Mouse (Mus musculus) lung, adult 2 months (tissue): ENCODE measurements around the gene Tsga10ip. TPM values are rescaled to one million over a fixed set of nuclear protein-coding genes. Genes with fewer than 3 reads are reported as not detected.
"Not testable (repeated sequence)": the region's sequence is repeated elsewhere in the genome, so short reads cannot be mapped to it uniquely, and the experiment has no call there.

Source experiments
- DNase-seq: peaks from one replicate; pipeline ENCODE4 v3.0.0; 2022
- H3K4me1 ChIP-seq: fragments of 200-500 bp; 2 replicates; pipeline ENCODE4 v1.6.1; 2011; ENCODE audit warnings: low read length; ENCODE audit not compliant: control insufficient read depth, insufficient read depth
- H3K4me3 ChIP-seq: fragments of 200-500 bp; replicated peaks from 2 replicates; pipeline ENCODE3; 2011; ENCODE audit warnings: low read depth, mild to moderate bottlenecking, control low read depth, low read length; ENCODE audit errors: extremely low read depth
- CTCF ChIP-seq: fragments of 200-500 bp; IDR thresholded peaks from 2 replicates; pipeline ENCODE4 v1.5.1; 2011; ENCODE audit warnings: mild to moderate bottlenecking, low read length, control low read depth; ENCODE audit not compliant: insufficient read depth
- POLR2A ChIP-seq: fragments of 200-500 bp; IDR thresholded peaks from 2 replicates; pipeline ENCODE4 v1.6.1; 2011; ENCODE audit warnings: low read depth, mild to moderate bottlenecking, control low read depth, low read length, borderline replicate concordance; ENCODE audit errors: extremely low read depth
- whole genome bisulfite sequencing: fragments of 180-500 bp; shearing (Covaris S2); methylation state at CpG from one replicate; pipeline ENCODE4 v1.1.7; 2018; 5-methylcytosine and 5-hydroxymethylcytosine counted together
- polyA plus RNA-seq: library from polyadenylated mRNA; depleted of rRNA; stranded (reverse); fragments of >200 nt; gene quantifications from 2 replicates; pipeline ENCODE4 v1.2.3, GENCODE M21; 2012; rRNA removed

Tsga10ip gene
- polyA plus RNA-seq, 1 experiment = not detected

DNA sequence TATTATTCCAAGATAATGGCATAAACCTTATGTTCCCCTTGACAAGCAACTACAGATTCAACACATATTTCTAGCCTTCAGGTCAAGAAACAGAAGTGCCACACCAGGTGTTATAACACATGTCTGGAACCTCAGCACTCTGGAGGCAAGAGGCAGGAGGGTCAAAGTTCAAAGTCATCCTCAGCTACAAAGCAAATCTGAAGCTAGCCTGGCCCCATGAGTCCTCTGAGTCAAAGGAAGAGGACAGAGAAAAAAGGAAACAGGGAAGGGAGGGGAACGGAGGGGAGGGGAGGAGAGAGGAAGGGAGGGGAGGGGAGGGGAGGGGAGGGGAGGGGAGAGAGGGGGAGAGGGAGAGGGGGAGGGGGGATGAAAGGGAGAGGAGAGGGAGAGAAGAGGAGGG lies 46.2 kb downstream of the Tsga10ip start:
- H3K4me1 ChIP-seq = no peaks in the 10 kb centered on the region
- H3K4me3 ChIP-seq = no peak overlapping the region
- WGBS = no CpG with 5 or more reads among the region's 1 CpGs
- no peak for DNase-seq
- TF ChIP-seq CTCF (no peak), POLR2A (no peak)

DNA sequence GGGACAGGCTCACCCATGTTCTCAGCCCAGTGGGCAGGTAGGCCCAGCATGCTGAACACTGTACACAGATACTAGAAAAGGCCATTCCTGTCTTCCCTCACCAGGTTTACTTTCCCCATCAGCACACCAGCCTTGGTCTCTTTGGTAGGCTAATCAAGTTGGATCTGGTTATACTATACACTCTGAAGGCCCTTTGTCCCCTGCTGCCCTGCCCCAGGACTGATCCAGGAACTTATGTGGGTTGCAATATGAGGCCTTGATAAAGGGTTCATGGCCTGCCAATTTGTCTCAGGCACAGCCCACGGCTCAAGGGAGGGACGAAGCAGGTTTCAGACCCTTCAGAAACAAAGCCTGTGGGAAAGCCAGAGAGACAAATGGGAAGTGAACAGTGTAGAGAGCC lies 48.7 kb downstream of the Tsga10ip start:
- no peak overlapping the region for H3K4me3 ChIP-seq
- no peak for DNase-seq
- 85% methylated on average over 2 of the region's 2 CpGs for WGBS
- no peaks in the 10 kb centered on the region for H3K4me1 ChIP-seq
- no peak for TF ChIP-seq CTCF
- no peak for TF ChIP-seq POLR2A

DNA sequence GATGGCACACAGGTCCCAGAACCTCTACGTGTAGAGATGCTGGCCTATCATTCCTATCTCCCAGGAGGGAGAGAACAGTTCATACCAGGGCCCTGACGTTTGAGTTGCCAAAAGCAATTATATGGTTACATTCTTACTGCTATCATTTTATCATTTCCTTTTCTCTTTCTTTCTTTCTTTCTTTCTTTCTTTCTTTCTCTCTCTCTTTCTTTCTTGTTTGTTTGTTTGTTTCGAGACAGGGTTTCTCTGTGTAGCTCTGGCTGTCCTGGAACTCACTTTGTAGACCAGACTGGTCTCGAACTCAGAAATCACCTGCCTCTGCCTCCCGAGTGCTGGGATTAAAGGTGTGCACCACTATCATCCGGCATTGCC lies 52.8 kb downstream of the Tsga10ip start, which contains the start of gene Cst6:
TSS of gene Cst6 (minus strand) at position 73 of the 372 bp plus-strand sequence.
- DNase-seq, H3K4me1 ChIP-seq: not testable (repeated sequence)
- H3K4me3 ChIP-seq = peak within 1 kb of the TSS; percentile 23
- 69% methylated on average over 6 of the region's 6 CpGs for WGBS

- 4% methylated on average over 34 of the region's 34 CpGs for WGBS
- DNase-seq = peak; percentile 20
- Histone ChIP-seq H3K4me1 (no peaks in the 10 kb centered on the region), H3K4me3 (peak overlapping the region; percentile 23)
- no peak for TF ChIP-seq POLR2A
- TF ChIP-seq CTCF = peak; percentile 10; the same call in 1 of the 2 replicates
These were observed 53.5 kb downstream of the Tsga10ip start for GRCm38 (mm10) chr19:5348526-5349501.

- WGBS = 70% methylated on average over 6 of the region's 6 CpGs
- Histone ChIP-seq H3K4me1 (no peaks in the 10 kb centered on the region), H3K4me3 (no peak overlapping the region)
- no peak for DNase-seq
- no peak for TF ChIP-seq POLR2A
- no peak for TF ChIP-seq CTCF
These were observed 54.3 kb downstream of the Tsga10ip start for GRCm38 (mm10) chr19:5348064-5348463.

- Histone ChIP-seq H3K4me1 (no peaks in the 10 kb centered on the region), H3K4me3 (no peak overlapping the region)
- DNase-seq = no peak
- no peak for TF ChIP-seq POLR2A
- no peak for TF ChIP-seq CTCF
- WGBS = 66% methylated on average over 6 of the region's 6 CpGs
These were observed 56.8 kb downstream of the Tsga10ip start for GRCm38 (mm10) chr19:5345297-5346131.

DNA sequence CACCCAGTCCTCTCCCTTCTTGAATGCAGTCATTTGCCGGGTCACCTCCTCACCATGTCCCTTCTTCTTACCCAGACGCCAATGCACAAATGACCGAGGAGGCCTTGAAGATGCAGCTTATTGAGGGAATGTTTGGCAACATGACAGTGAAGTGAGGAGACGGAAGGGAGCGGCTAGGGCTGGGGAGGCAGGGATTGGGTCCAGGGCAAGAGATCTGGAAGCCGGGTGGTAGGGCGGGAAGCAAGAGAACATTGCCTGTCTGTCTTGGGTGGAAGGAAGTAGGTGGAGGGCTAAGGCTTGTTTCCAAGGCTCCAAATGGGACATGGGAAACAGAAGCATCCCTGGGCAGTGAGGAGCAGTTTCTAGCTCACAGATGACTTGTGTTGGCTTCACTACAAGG lies 61.0 kb downstream of the Tsga10ip start:
- Histone ChIP-seq H3K4me3 (no peak overlapping the region), H3K4me1 (no peaks in the 10 kb centered on the region)
- no peak for DNase-seq
- WGBS = 80% methylated on average over 7 of the region's 7 CpGs
- TF ChIP-seq POLR2A = no peak
- no peak for TF ChIP-seq CTCF

Other genes with a start within 250 kb of the Tsga10ip start
- gene Pacs1, start 129.4 kb downstream of the Tsga10ip start, polyA plus RNA-seq = 37.2 and 40.6 TPM in 2 replicates
- 121 and 132 TPM in 2 replicates for gene Sf3b2, start 107.1 kb downstream of the Tsga10ip start, polyA plus RNA-seq
- gene Gal3st3, start 104.2 kb downstream of the Tsga10ip start, polyA plus RNA-seq = 1.9 and 2.3 TPM in 2 replicates
- gene Catsper1, start 66.8 kb downstream of the Tsga10ip start, polyA plus RNA-seq = not detected in 2 replicates
- 1.9 and 32.5 TPM in 2 replicates for gene Cst6, start 53.0 kb downstream of the Tsga10ip start, polyA plus RNA-seq
- 15.5 and 21.4 TPM in 2 replicates for gene Eif1ad, start 35.8 kb downstream of the Tsga10ip start, polyA plus RNA-seq
- gene Banf1, start 35.4 kb downstream of the Tsga10ip start, polyA plus RNA-seq = 68.1 and 94.3 TPM in 2 replicates
- 15.6 and 35.7 TPM in 2 replicates for gene Sart1, start 13.8 kb downstream of the Tsga10ip start, polyA plus RNA-seq
- 151 and 176 TPM in 2 replicates for gene Drap1, start 22.5 kb upstream of the Tsga10ip start, polyA plus RNA-seq
- gene AI837181, start 22.6 kb upstream of the Tsga10ip start, polyA plus RNA-seq = 85.2 and 86.7 TPM in 2 replicates
- 0.34 and 0.36 TPM in 2 replicates for gene Fosl1, start 45.0 kb upstream of the Tsga10ip start, polyA plus RNA-seq
- gene Ccdc85b, start 55.4 kb upstream of the Tsga10ip start, polyA plus RNA-seq = 15.8 and 17.0 TPM in 2 replicates
- gene Fibp, start 58.1 kb upstream of the Tsga10ip start, polyA plus RNA-seq = 129 and 144 TPM in 2 replicates
- 4.9 and 5.7 TPM in 2 replicates for gene Ctsw, start 66.0 kb upstream of the Tsga10ip start, polyA plus RNA-seq
- gene Efemp2, start 71.4 kb upstream of the Tsga10ip start, polyA plus RNA-seq = 96.9 and 103 TPM in 2 replicates
- 50.3 and 53.0 TPM in 2 replicates for gene Mus81, start 85.9 kb upstream of the Tsga10ip start, polyA plus RNA-seq
- gene Cfl1, start 87.9 kb upstream of the Tsga10ip start, polyA plus RNA-seq = 439 and 568 TPM in 2 replicates
- gene 1700020D05Rik, start 101.3 kb upstream of the Tsga10ip start, polyA plus RNA-seq = 1.1 and 1.2 TPM in 2 replicates
- 8.8 and 15.6 TPM in 2 replicates for gene Snx32, start 108.0 kb upstream of the Tsga10ip start, polyA plus RNA-seq
- 2.3 and 11.2 TPM in 2 replicates for gene Ovol1, start 158.1 kb upstream of the Tsga10ip start, polyA plus RNA-seq
- 14.5 and 15.3 TPM in 2 replicates for gene Ap5b1, start 165.5 kb upstream of the Tsga10ip start, polyA plus RNA-seq
- 38.6 and 47.6 TPM in 2 replicates for gene Rnaseh2c, start 199.3 kb upstream of the Tsga10ip start, polyA plus RNA-seq
- 72.5 and 75.7 TPM in 2 replicates for gene Kat5, start 207.7 kb upstream of the Tsga10ip start, polyA plus RNA-seq
- gene Rela, start 235.0 kb upstream of the Tsga10ip start, polyA plus RNA-seq = 118 and 120 TPM in 2 replicates